In genomic region chr4:86416401-86417025, GRCm38 (mm10) we compare ENCODE assay signal across 13 mouse cellular contexts.
A peak's percentile ranks its signal among the peaks of the same experiment; 100 is the strongest.
DNase-seq lines count a peak whose midpoint lies in the region; ATAC-seq lines count a peak whose summit lies in the region.
"Had no signal": no experiment of that assay in that cellular context is flagged by ENCODE, and none has a peak within 500 bp of the region (broad histone marks: within the 10 kb centered on the region; RNA-seq: fewer than 3 reads in every experiment).

No protein-coding gene starts in this region.

- 0 out of 2 replicates have a peak, but pooled peaks have one; percentile 45 for ATAC-seq in midbrain, embryonic 15.5 days (replicated peaks)
- ATAC-seq in midbrain, embryonic 13.5 days: no peak
- ATAC-seq in hindbrain, embryonic 15.5 days (ENCODE audit: low FRiP score, low read depth): peak; percentile 71
- no peak; the same call in 1 of the 2 replicates for ATAC-seq in stomach, embryonic 15.5 days (ENCODE audit: insufficient read depth, low FRiP score, low read depth)
- ATAC-seq: CD4-positive, CD25-positive, alpha-beta regulatory T cell, adult 4 months had no signal

- no peaks in the 10 kb centered on the region for H3K9me3 ChIP-seq in midbrain, embryonic 15.5 days
- H3K9me3 ChIP-seq in midbrain, embryonic 13.5 days: no peaks in the 10 kb centered on the region
- H3K9me3 ChIP-seq in hindbrain, embryonic 15.5 days: no peaks in the 10 kb centered on the region
- no peaks in the 10 kb centered on the region for H3K9me3 ChIP-seq in stomach, embryonic 15.5 days
- H3K9me3 ChIP-seq: lung, embryonic 15.5 days had no signal

- WGBS in midbrain, embryonic 15.5 days: 68% methylated on average over 15 of the region's 15 CpGs
- 79% methylated on average over 15 of the region's 15 CpGs for WGBS in midbrain, embryonic 13.5 days
- 42% methylated on average over 15 of the region's 15 CpGs for WGBS in hindbrain, embryonic 15.5 days
- 36% methylated on average over 15 of the region's 15 CpGs for WGBS in stomach, embryonic 15.5 days

- no peaks in the 10 kb centered on the region for H3K27me3 ChIP-seq in midbrain, embryonic 15.5 days (replicated peaks)
- no peaks in the 10 kb centered on the region for H3K27me3 ChIP-seq in midbrain, embryonic 13.5 days
- no peaks in the 10 kb centered on the region for H3K27me3 ChIP-seq in hindbrain, embryonic 15.5 days
- no peaks in the 10 kb centered on the region for H3K27me3 ChIP-seq in stomach, embryonic 15.5 days (replicated peaks)
- H3K27me3 ChIP-seq: lung, embryonic 15.5 days had no signal

- intact Hi-C loops in gastrocnemius, postnatal 36 days (cut with DNase I): no loop called here

- no peak overlapping the region for H3K4me3 ChIP-seq in midbrain, embryonic 15.5 days
- H3K4me3 ChIP-seq in midbrain, embryonic 13.5 days (replicated peaks): no peak overlapping the region
- H3K4me3 ChIP-seq in hindbrain, embryonic 15.5 days: no peak overlapping the region
- no peak overlapping the region for H3K4me3 ChIP-seq in stomach, embryonic 15.5 days (replicated peaks)
- H3K4me3 ChIP-seq: lung, embryonic 15.5 days had no signal

- H3K9ac ChIP-seq in midbrain, embryonic 15.5 days: no peak overlapping the region
- H3K9ac ChIP-seq in midbrain, embryonic 13.5 days (replicated peaks): no peak overlapping the region
- H3K9ac ChIP-seq in hindbrain, embryonic 15.5 days: no peak overlapping the region
- no peak overlapping the region for H3K9ac ChIP-seq in stomach, embryonic 15.5 days
- H3K9ac ChIP-seq: lung, embryonic 15.5 days had no signal

- peak; percentile 17 for DNase-seq in gastrocnemius, adult 18-20 months (ENCODE audit: low spot score)
- DNase-seq in gastrocnemius, postnatal 36 days: no peak
- DNase-seq in urinary bladder, postnatal 14 days (ENCODE audit: low spot score): no peak
- DNase-seq in urinary bladder, adult 2 months (ENCODE audit: low spot score): no peak
- DNase-seq: cerebellum, adult 11-12 months; layer of hippocampus, postnatal 36 days; thymus, postnatal 25 days had no signal

- no peak overlapping the region for H3K4me2 ChIP-seq in midbrain, embryonic 15.5 days
- no peak overlapping the region for H3K4me2 ChIP-seq in midbrain, embryonic 13.5 days (replicated peaks)
- peak overlapping the region; percentile 21; the same call in 1 of the 2 replicates for H3K4me2 ChIP-seq in hindbrain, embryonic 15.5 days
- no peak overlapping the region for H3K4me2 ChIP-seq in stomach, embryonic 15.5 days
- H3K4me2 ChIP-seq: lung, embryonic 15.5 days had no signal

- no peaks in the 10 kb centered on the region for H3K36me3 ChIP-seq in midbrain, embryonic 15.5 days (replicated peaks)
- H3K36me3 ChIP-seq in midbrain, embryonic 13.5 days: no peaks in the 10 kb centered on the region
- H3K36me3 ChIP-seq in hindbrain, embryonic 15.5 days: no peaks in the 10 kb centered on the region
- H3K36me3 ChIP-seq in stomach, embryonic 15.5 days: no peaks in the 10 kb centered on the region
- H3K36me3 ChIP-seq: lung, embryonic 15.5 days had no signal

- H3K27ac ChIP-seq in midbrain, embryonic 15.5 days: no peak overlapping the region
- no peak overlapping the region for H3K27ac ChIP-seq in midbrain, embryonic 13.5 days
- peak overlapping the region; percentile 30; the same call in 1 of the 2 replicates for H3K27ac ChIP-seq in hindbrain, embryonic 15.5 days (replicated peaks)
- peak overlapping the region; percentile 17; the same call in 1 of the 2 replicates for H3K27ac ChIP-seq in stomach, embryonic 15.5 days
- H3K27ac ChIP-seq: lung, embryonic 15.5 days had no signal

- no peaks in the 10 kb centered on the region for H3K4me1 ChIP-seq in midbrain, embryonic 15.5 days
- no peaks in the 10 kb centered on the region for H3K4me1 ChIP-seq in midbrain, embryonic 13.5 days (replicated peaks)
- H3K4me1 ChIP-seq in hindbrain, embryonic 15.5 days (replicated peaks): peaks cover 9% of the 10 kb centered on the region; the same call in 1 of the 2 replicates
- 0 out of 2 replicates have a peak, but pooled peaks cover 4% of the 10 kb centered on the region for H3K4me1 ChIP-seq in stomach, embryonic 15.5 days

Comparison
In these comparisons a context has a peak if more than half of its experiments do, and no peak if none do; other contexts are left out.
1. ATAC-seq: peak in midbrain, embryonic 15.5 days (single experiment) and hindbrain, embryonic 15.5 days (single experiment); none in midbrain, embryonic 13.5 days (single experiment) and stomach, embryonic 15.5 days (single experiment).
2. H3K27ac ChIP-seq: peak in hindbrain, embryonic 15.5 days (single experiment) and stomach, embryonic 15.5 days (single experiment); none in midbrain, embryonic 15.5 days (single experiment) and midbrain, embryonic 13.5 days (single experiment).